In the genomic region with DNA sequence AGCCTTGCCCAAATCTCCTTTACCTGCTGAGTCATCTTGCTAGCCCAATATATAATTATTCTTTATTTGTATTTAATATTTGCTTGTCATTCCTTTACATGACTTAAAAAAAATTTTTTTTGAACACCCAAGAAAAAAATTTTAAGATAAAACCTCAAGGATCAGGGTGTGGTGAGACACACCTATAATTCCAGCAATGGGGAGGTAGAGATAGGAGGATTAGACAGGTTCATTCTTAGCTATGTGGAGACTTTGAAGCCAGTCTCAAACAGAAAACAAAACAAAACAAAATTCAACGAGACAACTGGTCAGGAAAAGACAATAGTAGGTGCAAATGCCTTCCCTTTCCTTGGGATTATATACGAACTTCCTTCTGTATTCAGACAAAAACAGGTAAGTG, we compare ENCODE assay signal across 17 mouse cellular contexts.
DNase-seq lines count a peak whose midpoint lies in the region; ATAC-seq and TF ChIP-seq lines count a peak whose summit lies in the region.
"Had no signal": no experiment of that assay in that cellular context is flagged by ENCODE, and none has a peak within 500 bp of the region (broad histone marks: within the 10 kb centered on the region; RNA-seq: fewer than 3 reads in every experiment).

No protein-coding gene starts in this region.

- peak overlapping the region; percentile 92 for H3K27ac ChIP-seq in layer of hippocampus, adult 2 months
- H3K27ac ChIP-seq in lung, postnatal 0 days (ENCODE audit: low read length): 0 out of 2 replicates have a peak overlapping the region, but pooled peaks have one; percentile 45
- no peak overlapping the region for H3K27ac ChIP-seq in liver, embryonic 14.5 days
- H3K27ac ChIP-seq: embryonic facial prominence, embryonic 12.5 days; forebrain, embryonic 15.5 days; hindbrain, embryonic 13.5 days had no signal

- H3K9me3 ChIP-seq in lung, postnatal 0 days (ENCODE audit: low read length): no peaks in the 10 kb centered on the region
- no peaks in the 10 kb centered on the region for H3K9me3 ChIP-seq in liver, embryonic 14.5 days (ENCODE audit: control insufficient read depth, low read length)
- H3K9me3 ChIP-seq: embryonic facial prominence, embryonic 12.5 days; forebrain, embryonic 15.5 days; heart, embryonic 13.5 days; hindbrain, embryonic 13.5 days had no signal

- peaks cover 14% of the 10 kb centered on the region; the same call in 1 of the 2 replicates for H3K4me1 ChIP-seq in lung, postnatal 0 days (ENCODE audit: insufficient read depth, low read depth, low read length)
- H3K4me1 ChIP-seq in liver, embryonic 14.5 days (replicated peaks; ENCODE audit: control insufficient read depth in 2 of 2, insufficient read depth in 2 of 2, low read length in 1 of 2): peaks cover 14 to 21% of the 10 kb centered on the region in 2 experiments

- no peak for TF ChIP-seq CTCF in layer of hippocampus, adult 2 months (conservative IDR thresholded peaks at IDR 0.05)
- no peak for TF ChIP-seq CTCF in lung, postnatal 0 days (IDR thresholded peaks at IDR 0.05)
- TF ChIP-seq CTCF in liver, embryonic 14.5 days (IDR thresholded peaks at IDR 0.05; ENCODE audit: low read depth): no peak

- H3K9ac ChIP-seq in lung, postnatal 0 days (replicated peaks; ENCODE audit: low read depth): no peak overlapping the region
- no peak overlapping the region for H3K9ac ChIP-seq in liver, embryonic 14.5 days (replicated peaks)
- H3K9ac ChIP-seq: embryonic facial prominence, embryonic 12.5 days; forebrain, embryonic 15.5 days; heart, embryonic 13.5 days; hindbrain, embryonic 13.5 days had no signal

- TF ChIP-seq EP300 in lung, postnatal 0 days (IDR thresholded peaks at IDR 0.05): no peak
- TF ChIP-seq EP300 in liver, embryonic 14.5 days (IDR thresholded peaks at IDR 0.05; ENCODE audit: low read depth): 0 out of 2 replicates have a peak, but pooled peaks have one; percentile 15

- no peak for ATAC-seq in lung, postnatal 0 days
- peak; percentile 50; the same call in 1 of the 2 replicates for ATAC-seq in liver, embryonic 14.5 days (ENCODE audit: insufficient read depth)
- ATAC-seq: forebrain, embryonic 15.5 days had no signal

- no peaks in the 10 kb centered on the region for H3K27me3 ChIP-seq in lung, postnatal 0 days (replicated peaks; ENCODE audit: insufficient read depth, low read length)
- H3K27me3 ChIP-seq in liver, embryonic 14.5 days (ENCODE audit: control insufficient read depth, insufficient read depth, low read length): no peaks in the 10 kb centered on the region
- H3K27me3 ChIP-seq: embryonic facial prominence, embryonic 12.5 days; forebrain, embryonic 15.5 days; heart, embryonic 13.5 days; hindbrain, embryonic 13.5 days had no signal

- no peak overlapping the region for H3K4me2 ChIP-seq in lung, postnatal 0 days (replicated peaks; ENCODE audit: low read depth, low read length)
- H3K4me2 ChIP-seq in liver, embryonic 14.5 days (ENCODE audit: low read depth): peak overlapping the region; percentile 28
- H3K4me2 ChIP-seq: embryonic facial prominence, embryonic 12.5 days; forebrain, embryonic 15.5 days; heart, embryonic 13.5 days; hindbrain, embryonic 13.5 days had no signal

- H3K4me3 ChIP-seq in layer of hippocampus, adult 2 months: no peak overlapping the region
- H3K4me3 ChIP-seq in lung, postnatal 0 days (ENCODE audit: low read depth, low read length): no peak overlapping the region
- no peak overlapping the region for H3K4me3 ChIP-seq in liver, embryonic 14.5 days (ENCODE audit: insufficient read depth in 1 of 2, low read depth in 2 of 2, low read length in 2 of 2)
- H3K4me3 ChIP-seq: embryonic facial prominence, embryonic 12.5 days; forebrain, embryonic 15.5 days; heart, embryonic 13.5 days; hindbrain, embryonic 13.5 days had no signal

- no peaks in the 10 kb centered on the region for H3K36me3 ChIP-seq in lung, postnatal 0 days (ENCODE audit: insufficient read depth, low read length)
- no peaks in the 10 kb centered on the region for H3K36me3 ChIP-seq in liver, embryonic 14.5 days (replicated peaks; ENCODE audit: control insufficient read depth, insufficient read depth, low read depth)
- H3K36me3 ChIP-seq: embryonic facial prominence, embryonic 12.5 days; forebrain, embryonic 15.5 days; heart, embryonic 13.5 days; hindbrain, embryonic 13.5 days had no signal

- DNase-seq in layer of hippocampus, adult 2 months (ENCODE audit: low spot score in 2 of 2): no peak
- no peak for DNase-seq in layer of hippocampus, adult 8-10 months (ENCODE audit: low spot score in 2 of 2)
- no peak for DNase-seq in lung, postnatal 0 days (ENCODE audit: low spot score)
- DNase-seq in lung, postnatal 4 days: no peak
- no peak for DNase-seq in liver, embryonic 14.5 days (ENCODE audit: low read depth in 3 of 3, low spot score in 3 of 3)
- no peak for DNase-seq in retina, embryonic 14.5 days (ENCODE audit: low spot score)
- DNase-seq: adrenal gland, adult 8-10 months; adrenal gland, postnatal 36 days; cerebellum, adult 11 months; cerebellum, adult 8-10 months; cerebellum, postnatal 25 days; gastrocnemius, postnatal 14 days; heart, postnatal 14 days had no signal

- 46% methylated on average over 2 of the region's 2 CpGs for WGBS in lung, postnatal 0 days
- WGBS in liver, embryonic 14.5 days (ENCODE audit: insufficient replicate concordance): 34% methylated on average over 2 of the region's 2 CpGs
